Mouse (Mus musculus): Measurements from ENCODE around the gene Gm45717.
"Not testable (repeated sequence)": the region's sequence is repeated elsewhere in the genome, so short reads cannot be mapped to it uniquely, and the experiment has no call there.

- not testable (repeated sequence) for TF ChIP-seq POLR2A (IDR thresholded peaks at IDR 0.05; ENCODE audit: borderline replicate concordance, control insufficient read depth, low read depth, low read length); CTCF (IDR thresholded peaks at IDR 0.05; ENCODE audit: control insufficient read depth, insufficient read depth, low read length)
Measured at GRCm38 (mm10) chr7:140968710-140969109, 13.0 kb upstream of the Gm45717 start.
